Mouse (Mus musculus) telencephalon, adult 2 months (tissue): Measurements from ENCODE around the gene C1qtnf6.

Experiments used
- DNase-seq: peaks from one replicate; pipeline ENCODE4 v3.0.0-alpha.2; 2011; ENCODE audit warnings: low read depth, low spot score

Gene C1qtnf6

DNA sequence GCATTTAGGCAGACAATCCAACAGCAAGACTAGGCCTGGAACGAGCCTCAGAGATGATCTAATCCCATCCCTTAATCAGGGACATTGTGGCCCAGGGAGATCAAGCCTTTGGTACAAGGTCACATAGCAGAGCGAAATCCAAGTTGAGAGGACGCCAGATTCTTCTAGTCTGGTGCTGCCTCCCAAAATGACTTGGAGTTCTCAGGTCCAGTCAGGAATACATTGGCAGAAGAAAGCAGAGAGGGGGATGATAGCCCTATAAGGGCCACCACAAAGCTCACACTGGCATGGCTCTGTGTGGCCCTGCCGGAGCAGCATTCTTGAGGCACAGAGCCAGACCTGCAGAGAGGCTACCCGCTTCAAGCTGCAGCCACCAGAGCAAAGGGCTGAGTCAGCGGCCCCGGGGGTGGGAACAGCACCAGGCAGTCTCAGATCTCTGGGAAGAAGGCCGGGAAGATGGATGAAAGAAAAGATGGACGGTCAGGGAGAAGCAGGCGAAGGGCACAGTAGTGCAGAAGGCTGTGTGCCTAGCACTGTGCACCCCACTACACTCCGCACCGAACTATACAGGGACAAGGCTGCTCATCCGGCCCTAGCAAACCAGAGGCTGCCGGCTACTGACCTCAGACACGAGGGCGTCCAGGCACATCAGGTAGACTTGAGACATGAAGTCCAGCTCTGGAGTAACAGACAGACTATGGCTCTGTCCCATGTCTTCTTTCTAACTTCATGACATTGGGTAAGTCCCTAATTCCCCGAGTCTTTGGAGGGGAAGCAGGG lies at the start of gene C1qtnf6:
Gene C1qtnf6 (minus strand): TSS at position 746 of the 780 bp plus-strand sequence.
- DNase-seq = no peak

DNA sequence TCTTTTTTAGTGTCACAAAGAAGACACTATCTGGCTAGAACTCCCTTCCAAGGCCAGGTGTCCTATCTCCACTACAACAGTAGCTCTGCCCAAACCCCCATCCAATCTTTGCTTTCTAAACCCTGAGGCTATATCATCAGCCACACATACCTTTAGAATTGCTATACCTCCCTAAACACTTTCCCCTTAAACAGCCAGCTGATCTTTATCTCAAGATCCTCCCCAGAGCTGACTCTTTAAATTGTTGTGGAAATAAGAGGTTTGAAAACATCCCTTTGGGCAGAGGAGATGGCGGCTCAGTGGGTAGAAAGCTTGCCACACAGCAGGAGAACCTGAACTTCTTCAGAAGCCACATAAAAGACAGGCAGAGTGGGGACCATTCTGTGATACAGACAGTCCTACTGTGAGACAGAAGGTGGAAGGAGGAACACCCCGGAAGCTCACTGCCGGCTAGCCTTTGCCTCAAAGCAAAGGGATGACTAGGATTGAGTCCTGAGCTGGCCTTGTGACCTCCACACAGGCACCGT lies 45.1 kb upstream of the C1qtnf6 start:
- no peak for DNase-seq

GRCm38 (mm10) chr15:78572658-78573397 lies 41.6 kb upstream of the C1qtnf6 start, which contains the start of gene Rac2:
Gene Rac2, minus strand, starts transcription at chr15:78572783.
- DNase-seq = no peak

- no peak for DNase-seq
Measured at GRCm38 (mm10) chr15:78572270-78572600, 41.0 kb upstream of the C1qtnf6 start.

GRCm38 (mm10) chr15:78571554-78572269 lies 40.5 kb upstream of the C1qtnf6 start:
- DNase-seq = no peak

GRCm38 (mm10) chr15:78570170-78570569 lies 39.0 kb upstream of the C1qtnf6 start:
- DNase-seq = no peak

- DNase-seq = no peak
Measured at GRCm38 (mm10) chr15:78567608-78568120, 36.4 kb upstream of the C1qtnf6 start.

DNA sequence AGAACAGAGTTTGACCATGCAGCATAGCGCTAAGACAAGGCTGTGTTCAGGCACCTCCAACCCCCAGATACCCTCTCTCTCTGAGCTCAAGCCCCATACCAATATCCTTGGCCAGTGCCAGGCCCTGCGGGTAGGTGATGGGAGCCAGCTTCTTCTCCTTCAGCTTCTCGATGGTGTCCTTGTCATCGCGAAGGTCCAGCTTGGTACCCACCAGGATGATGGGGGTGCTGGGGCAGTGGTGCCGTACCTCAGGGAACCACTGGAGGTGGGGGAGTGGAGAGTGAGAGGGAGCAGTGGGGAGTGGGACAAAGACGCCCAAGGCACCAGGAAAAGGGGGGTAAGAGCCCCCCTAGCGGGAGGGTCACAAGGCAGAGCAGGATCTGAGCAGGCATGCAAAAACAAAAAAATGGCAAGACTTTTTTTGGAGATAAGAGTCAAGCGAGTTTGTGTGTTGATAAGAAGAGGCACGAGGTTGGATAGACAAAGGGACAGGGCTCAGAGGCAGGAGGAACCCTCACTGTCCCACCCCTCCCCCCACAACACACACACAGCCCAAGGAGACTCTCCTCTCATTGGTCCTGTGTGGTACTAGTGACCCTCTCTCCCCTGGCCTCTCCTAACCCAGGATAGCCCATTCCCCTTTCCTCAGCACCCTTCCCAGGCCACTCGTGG lies 33.7 kb upstream of the C1qtnf6 start:
- no peak for DNase-seq

GRCm38 (mm10) chr15:78563937-78564336 lies 32.7 kb upstream of the C1qtnf6 start:
- no peak for DNase-seq

DNA sequence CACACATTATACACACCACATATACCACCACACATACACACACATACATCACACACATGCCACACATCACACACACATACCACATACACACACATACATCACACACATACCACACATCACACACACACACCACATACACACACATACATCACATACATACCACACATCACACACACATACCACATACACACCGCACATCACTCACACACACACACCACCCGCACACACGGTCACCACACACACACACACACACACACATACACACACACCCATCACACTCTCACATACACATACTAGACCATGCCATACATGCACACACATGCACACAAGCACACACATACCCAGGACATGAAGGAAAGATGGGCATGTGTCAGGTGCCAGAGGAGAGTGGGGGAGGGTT lies 32.1 kb upstream of the C1qtnf6 start:
- no peak for DNase-seq

DNA sequence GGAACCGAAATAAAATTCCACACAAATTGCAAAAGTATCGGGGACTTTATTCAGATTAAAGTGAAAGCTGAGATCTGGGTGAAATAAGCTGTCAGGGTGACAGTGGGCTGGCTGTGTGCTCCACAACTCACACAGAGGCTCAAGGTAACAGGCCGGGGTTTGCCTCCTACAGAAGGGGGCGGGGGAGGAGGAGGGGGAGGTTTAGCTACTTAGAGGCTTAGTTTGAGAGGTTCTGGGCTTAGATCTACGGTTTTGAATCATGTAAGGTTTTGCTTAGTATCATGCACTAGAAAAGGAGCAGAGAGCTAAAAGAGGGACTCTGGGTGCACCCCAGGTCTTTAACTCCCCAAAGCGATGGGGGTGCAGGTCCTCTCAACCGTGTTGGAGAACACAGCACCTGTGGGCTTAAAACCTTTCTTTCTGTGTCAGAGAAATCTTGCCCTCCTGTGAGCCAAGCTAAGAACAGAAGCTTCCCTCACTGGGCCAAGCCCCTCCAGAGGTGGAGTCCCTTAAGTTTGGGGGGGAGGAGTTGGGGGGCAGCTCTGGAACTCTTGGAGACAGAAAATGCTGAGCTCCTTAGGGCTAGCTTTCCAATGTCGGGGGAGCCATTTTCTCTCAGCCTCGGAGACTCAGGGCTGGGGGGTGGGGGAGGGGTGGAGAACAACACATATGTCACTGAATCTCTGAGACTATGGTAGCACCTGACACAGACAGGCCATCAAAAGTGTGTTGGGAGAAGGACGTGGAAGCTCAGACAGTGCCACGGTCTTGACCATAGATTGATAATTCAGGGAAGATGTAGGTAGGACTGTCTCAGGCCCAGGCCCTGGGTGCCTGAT lies 28.1 kb upstream of the C1qtnf6 start:
- no peak for DNase-seq

GRCm38 (mm10) chr15:78557693-78558535 lies 26.7 kb upstream of the C1qtnf6 start:
- no peak for DNase-seq

DNA sequence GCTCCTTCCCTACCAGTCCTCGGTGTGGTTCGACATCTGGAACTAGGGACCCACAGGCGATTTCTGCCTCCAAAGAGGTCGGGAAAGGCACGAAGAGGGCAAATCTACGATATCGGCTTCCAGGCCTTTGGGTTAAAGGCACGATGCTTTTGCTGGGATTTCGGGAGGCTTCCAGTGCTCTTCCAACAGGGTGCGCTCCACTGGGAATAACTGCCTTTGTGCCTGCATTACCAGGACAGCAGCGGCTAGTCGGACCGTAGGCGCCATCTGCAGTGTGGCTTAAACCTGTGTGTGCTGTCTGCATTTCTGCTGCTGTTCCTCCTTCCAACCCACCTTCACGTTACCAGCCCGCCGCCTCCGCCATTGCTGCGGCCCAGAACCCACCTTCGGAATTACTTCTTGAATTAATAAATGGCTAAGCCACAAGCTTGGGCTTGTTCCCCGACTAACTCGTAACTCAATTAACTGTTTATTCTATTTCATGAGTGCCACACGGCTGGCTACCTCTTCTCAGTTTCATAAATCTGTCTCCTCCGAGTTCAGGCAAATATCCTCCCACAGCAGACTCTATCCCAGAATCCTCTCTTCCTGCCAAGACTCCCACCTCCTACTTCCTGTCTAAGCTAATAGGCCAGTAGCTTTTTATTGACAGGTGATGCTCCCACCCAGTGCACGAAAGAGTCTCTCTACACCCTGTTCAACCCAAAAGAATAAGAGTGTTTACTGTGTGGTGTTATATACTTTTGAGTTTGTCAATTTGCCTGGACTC lies 23.5 kb upstream of the C1qtnf6 start:
- peak; percentile 54 for DNase-seq

- DNase-seq = no peak
Measured at GRCm38 (mm10) chr15:78549189-78549734, 18.0 kb upstream of the C1qtnf6 start.

DNA sequence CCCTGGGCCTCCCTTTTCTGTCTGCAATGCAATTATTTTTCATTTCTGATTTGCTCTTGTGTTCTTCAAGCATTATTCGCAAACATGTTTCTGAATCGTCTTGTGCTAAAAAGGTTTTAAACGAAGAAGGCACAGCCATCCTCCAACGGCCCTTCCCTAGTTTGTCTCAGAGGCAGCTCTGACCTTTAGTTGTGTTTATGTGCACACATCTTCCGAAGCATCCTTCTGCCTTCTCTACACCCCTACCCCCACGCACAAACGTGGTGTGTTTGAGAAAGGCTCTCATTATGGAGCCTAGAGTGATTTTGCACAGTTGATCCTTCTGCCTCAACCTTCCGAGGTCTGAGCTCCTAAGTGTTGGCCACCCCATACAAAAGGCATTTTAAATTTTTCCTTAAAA lies 17.5 kb upstream of the C1qtnf6 start:
- DNase-seq = no peak

GRCm38 (mm10) chr15:78548336-78548665 lies 17.1 kb upstream of the C1qtnf6 start:
- DNase-seq = no peak

- DNase-seq = no peak
Measured at GRCm38 (mm10) chr15:78547415-78548335, 16.5 kb upstream of the C1qtnf6 start.

DNA sequence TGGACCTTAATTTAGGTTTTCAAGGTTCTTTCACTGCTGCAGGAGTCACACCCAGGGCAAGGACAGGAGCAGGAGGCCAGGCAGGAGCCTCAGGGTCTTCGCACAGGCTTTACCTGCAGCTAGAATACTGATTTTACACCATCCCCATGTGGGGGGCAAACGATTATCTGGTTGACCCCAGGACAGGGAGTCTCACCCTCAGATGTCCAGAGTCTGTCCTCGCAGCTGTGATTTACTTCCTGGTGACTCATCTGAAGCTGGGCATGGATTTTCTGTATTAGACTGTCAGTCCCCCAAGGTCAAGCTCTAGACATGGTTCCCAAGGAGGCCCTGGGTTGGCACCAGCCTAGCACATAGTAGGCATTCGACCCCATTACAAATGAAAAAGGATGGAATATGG lies 14.8 kb upstream of the C1qtnf6 start:
- no peak for DNase-seq
